ENCODE assay signal across 8 mouse cellular contexts in the genomic region with DNA sequence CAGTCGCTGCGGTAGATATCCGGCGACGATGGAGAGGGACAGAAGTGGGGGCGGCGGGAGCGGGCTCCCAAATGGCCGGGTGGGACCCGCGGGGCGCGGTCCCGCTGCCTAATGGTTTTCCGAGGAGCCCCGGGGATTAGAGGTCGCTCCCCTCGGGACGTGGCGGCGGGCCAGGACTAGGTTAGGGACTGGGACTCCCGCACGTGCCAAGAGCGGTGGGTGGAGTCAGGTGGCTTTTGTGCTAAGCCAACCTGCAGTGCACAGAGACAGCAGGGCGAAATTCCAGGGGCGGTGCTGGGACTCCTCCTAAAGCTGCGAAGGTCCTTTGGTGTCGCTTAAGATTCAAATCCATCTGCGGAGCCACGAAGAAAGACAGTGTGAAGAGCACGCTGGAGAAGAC. TPM values are rescaled to one million over a fixed set of nuclear protein-coding genes. Genes with fewer than 3 reads are reported as not detected.
DNase-seq lines count a peak whose midpoint lies in the region; ATAC-seq lines count a peak whose summit lies in the region.

No protein-coding gene starts in this region.

- H3K27me3 ChIP-seq in heart, embryonic 10.5 days (ENCODE audit: insufficient read depth, poor library complexity, severe bottlenecking) = peaks cover 80% of the 10 kb centered on the region
- H3K27me3 ChIP-seq in lung, embryonic 15.5 days = peaks cover 35% of the 10 kb centered on the region
- H3K27me3 ChIP-seq in stomach, embryonic 16.5 days (ENCODE audit: control insufficient read depth, insufficient read depth, low read length) = peaks cover 29% of the 10 kb centered on the region

- H3K9me3 ChIP-seq in heart, embryonic 10.5 days = no peaks in the 10 kb centered on the region
- no peaks in the 10 kb centered on the region for H3K9me3 ChIP-seq in lung, embryonic 15.5 days
- no peaks in the 10 kb centered on the region for H3K9me3 ChIP-seq in stomach, embryonic 16.5 days (replicated peaks; ENCODE audit: control insufficient read depth, low read length)

- H3K4me3 ChIP-seq in heart, embryonic 10.5 days = peak overlapping the region; percentile 54
- H3K4me3 ChIP-seq in lung, embryonic 15.5 days = peak overlapping the region; percentile 30
- peak overlapping the region; percentile 25 for H3K4me3 ChIP-seq in stomach, embryonic 16.5 days (replicated peaks; ENCODE audit: low read length)

- peaks cover 44% of the 10 kb centered on the region for H3K4me1 ChIP-seq in heart, embryonic 10.5 days
- H3K4me1 ChIP-seq in lung, embryonic 15.5 days = peaks cover 29% of the 10 kb centered on the region
- peaks cover 27% of the 10 kb centered on the region for H3K4me1 ChIP-seq in stomach, embryonic 16.5 days (ENCODE audit: control insufficient read depth, insufficient read depth, low read length)

- H3K4me2 ChIP-seq in lung, embryonic 15.5 days = peak overlapping the region; percentile 64
- peak overlapping the region; percentile 53 for H3K4me2 ChIP-seq in stomach, embryonic 16.5 days (ENCODE audit: low read depth, low read length)

- no peak for ATAC-seq in lung, embryonic 15.5 days (ENCODE audit: borderline replicate concordance, extremely low read depth, low FRiP score, low TSS enrichment)
- no peak for ATAC-seq in stomach, embryonic 16.5 days (ENCODE audit: insufficient read depth, low FRiP score)
- ATAC-seq in erythroid progenitor cell, adult 5-6 weeks (replicated peaks; ENCODE audit: low FRiP score, poor library complexity, severe bottlenecking) = no peak

- 2% methylated on average over 31 of the region's 31 CpGs for WGBS in heart, embryonic 10.5 days
- WGBS in lung, embryonic 15.5 days = under 1% methylated on average over 31 of the region's 31 CpGs
- WGBS in stomach, embryonic 16.5 days = 3% methylated on average over 31 of the region's 31 CpGs

- DNase-seq in cerebellum, postnatal 10 days = peak; percentile 53 to 64
- no peak for DNase-seq in cerebellum, adult 9-10 months
- DNase-seq in adrenal gland, postnatal 10 days = peak; percentile 80
- DNase-seq in heart, embryonic 10.5 days (ENCODE audit: low spot score) = no peak
- peak; percentile 33 for DNase-seq in kidney, adult 9 months

- peak overlapping the region; percentile 10; the same call in 1 of the 2 replicates for H3K9ac ChIP-seq in lung, embryonic 15.5 days
- peak overlapping the region; percentile 37; the same call in 1 of the 2 replicates for H3K9ac ChIP-seq in stomach, embryonic 16.5 days (ENCODE audit: low read length)

- peak overlapping the region; percentile 59; the same call in 1 of the 2 replicates for H3K27ac ChIP-seq in heart, embryonic 10.5 days
- H3K27ac ChIP-seq in lung, embryonic 15.5 days = peak overlapping the region; percentile 90
- H3K27ac ChIP-seq in stomach, embryonic 16.5 days (ENCODE audit: low read length) = peak overlapping the region; percentile 73

- no peaks in the 10 kb centered on the region for H3K36me3 ChIP-seq in heart, embryonic 10.5 days
- no peaks in the 10 kb centered on the region for H3K36me3 ChIP-seq in lung, embryonic 15.5 days
- no peaks in the 10 kb centered on the region for H3K36me3 ChIP-seq in stomach, embryonic 16.5 days (ENCODE audit: control insufficient read depth, insufficient read depth, low read length)

RNA-seq across cellular contexts. Expression of gene Tac4, which starts 37.9 kb away (rescaled TPM):
- total RNA-seq in adrenal gland, postnatal 10 days (2021) = not detected
- polyA plus RNA-seq in heart, embryonic 10.5 days (2016; fragmentation: Nextera tagmentation; extraction: Ambion mirVana) = not detected in 2 replicates
- 0.16 TPM in 1 of 2 replicates, not detected in the other for polyA plus RNA-seq in lung, embryonic 15.5 days (2015; fragmentation: Nextera tagmentation; extraction: Ambion mirVana)
- polyA plus RNA-seq in stomach, embryonic 16.5 days (2015; fragmentation: Nextera tagmentation; extraction: Ambion mirVana) = 0.10 and 0.24 TPM in 2 replicates
- total RNA-seq in erythroid progenitor cell, adult 5-6 weeks (2015; ENCODE audit: low replicate concordance) = not detected in 2 replicates
- total RNA-seq in erythroid progenitor cell, adult 5-6 weeks (2017; ENCODE audit: low replicate concordance) = not detected in 2 replicates

Comparison
In these comparisons a context has a peak if more than half of its experiments do, and no peak if none do; other contexts are left out.
1. DNase-seq: peak in cerebellum, postnatal 10 days (2 of 2), adrenal gland, postnatal 10 days (single experiment) and kidney, adult 9 months (single experiment); none in cerebellum, adult 9-10 months (single experiment) and heart, embryonic 10.5 days (single experiment).
2. Peak in every context shown above with its lines, with median percentiles within 50 percentile points of each other: H3K27ac ChIP-seq and H3K4me3 ChIP-seq.